Mouse (Mus musculus) megakaryocyte, adult 5-6 weeks (primary cell): ENCODE results near the gene Sar1a. TPM values are rescaled to one million over a fixed set of nuclear protein-coding genes. Genes with fewer than 3 reads are reported as not detected.

Experiments
- ATAC-seq: 2 replicates; pipeline ENCODE4 v1.8.0; 2016; ENCODE audit warnings: mild to moderate bottlenecking, inconsistent platforms; ENCODE audit not compliant: poor library complexity, severe bottlenecking
- total RNA-seq, 2 experiments: library from RNA; stranded (forward) in 1 of 2; stranded (reverse) in 1 of 2; fragments of 153-499, 151-499 nt in 1 of 2; fragments of 221-1000, 200-1000 nt in 1 of 2; gene quantifications; 2 replicates each; pipeline versions ENCODE4 v1.2.3 to v1.2.4; 2015 to 2017

Sar1a gene
- total RNA-seq, 2 experiments from 2014 or later: 71.2 to 86.9 TPM

DNA sequence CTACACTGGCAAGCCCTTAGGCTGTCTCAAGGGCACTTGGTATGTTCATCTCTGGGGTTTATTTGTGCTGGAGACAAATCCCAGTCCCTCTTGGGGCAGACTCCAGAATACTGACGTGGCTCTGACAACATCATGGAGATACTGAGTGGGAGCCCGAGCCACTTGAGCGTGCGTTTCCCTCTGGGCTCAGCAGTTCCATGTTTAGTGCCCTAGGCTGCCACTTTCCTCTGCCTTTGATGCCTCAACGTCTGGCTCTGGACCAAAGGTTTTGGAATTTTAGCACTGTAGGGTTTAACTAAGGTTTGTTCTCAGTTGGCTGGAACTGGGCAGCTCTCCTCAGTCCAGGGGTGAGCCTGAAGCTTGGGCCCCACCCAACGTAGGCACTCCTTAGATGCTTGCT, 43.2 kb downstream of the Sar1a start:
- no peak for ATAC-seq

- no peak for ATAC-seq
Measured at GRCm38 (mm10) chr10:61729181-61729580, 49.1 kb downstream of the Sar1a start.

GRCm38 (mm10) chr10:61730171-61730570, 50.1 kb downstream of the Sar1a start:
- no peak for ATAC-seq

DNA sequence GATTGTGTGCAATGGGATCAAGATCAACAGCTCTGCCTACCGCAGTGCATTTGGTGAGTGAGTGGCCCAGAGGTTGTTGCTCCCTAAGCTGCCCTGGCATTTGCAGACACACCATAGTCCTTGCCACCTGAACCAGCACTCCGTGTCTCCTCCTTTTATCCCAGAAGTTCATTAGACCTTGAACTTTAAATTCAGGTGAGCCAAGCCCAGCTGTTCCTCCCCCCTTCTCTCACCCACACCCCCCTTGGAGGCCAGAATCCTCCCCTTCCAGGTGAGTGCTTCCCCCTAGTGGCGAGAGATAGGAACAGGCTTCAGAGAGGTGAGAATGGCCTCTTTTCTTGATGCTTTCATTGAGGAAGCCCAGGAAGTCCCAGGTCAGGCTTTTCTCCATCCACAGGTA, 54.3 kb downstream of the Sar1a start:
- peak; percentile 84 for ATAC-seq

- ATAC-seq: no peak
Measured at GRCm38 (mm10) chr10:61736671-61737078, 56.6 kb downstream of the Sar1a start.

- no peak for ATAC-seq
Measured at GRCm38 (mm10) chr10:61737537-61737936, 57.4 kb downstream of the Sar1a start.

DNA sequence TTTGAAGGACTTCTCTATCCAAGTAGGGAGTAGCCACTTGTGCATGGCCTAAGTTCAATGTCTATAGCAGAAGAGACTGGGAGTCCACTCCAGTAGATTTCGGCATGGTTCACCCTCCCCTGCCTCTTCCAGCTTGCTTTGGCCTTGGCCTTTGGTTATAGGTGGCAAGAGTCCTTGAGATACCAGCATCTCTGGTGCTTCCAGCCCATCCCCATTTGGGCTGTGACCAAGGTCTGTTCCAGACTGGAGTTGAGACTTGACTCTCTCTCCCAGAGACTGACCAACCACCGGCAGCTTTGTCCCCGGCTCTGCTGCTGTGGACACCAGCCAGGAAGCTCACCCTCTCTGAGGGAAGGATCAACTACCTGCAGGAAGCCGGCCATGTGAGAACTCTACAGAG, 58.0 kb downstream of the Sar1a start:
- ATAC-seq: no peak

- no peak for ATAC-seq
Measured at GRCm38 (mm10) chr10:61741306-61741705, 61.2 kb downstream of the Sar1a start.

DNA sequence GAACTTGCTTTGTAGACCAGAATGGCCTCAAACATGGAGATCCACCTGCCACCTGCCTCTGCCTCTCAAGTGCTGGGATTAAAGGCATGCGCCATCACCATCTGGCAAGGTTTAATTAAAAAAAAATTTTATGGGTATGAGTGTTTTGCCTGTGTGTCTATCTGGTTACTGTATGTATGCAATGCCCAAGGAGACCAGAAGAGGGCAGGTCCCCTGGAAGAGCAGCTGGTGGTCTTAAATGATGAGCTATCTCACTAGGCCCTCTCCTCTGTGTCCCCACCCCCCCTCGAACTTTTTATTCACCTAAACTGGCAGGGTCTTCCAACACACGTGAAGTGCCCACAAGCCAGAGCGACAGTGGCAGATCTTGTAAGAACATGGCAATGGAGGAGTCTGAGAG, 61.8 kb downstream of the Sar1a start:
- ATAC-seq: no peak

GRCm38 (mm10) chr10:61742336-61742735, 62.2 kb downstream of the Sar1a start:
- no peak for ATAC-seq

Other genes with a start within 250 kb of the Sar1a start
- gene Eif4ebp2, start 227.6 kb upstream of the Sar1a start, total RNA-seq (2015): 159 and 179 TPM in 2 replicates
- 13.0 and 17.5 TPM in 2 replicates for gene Eif4ebp2, start 227.6 kb upstream of the Sar1a start, total RNA-seq (2017)
- 6.6 and 6.7 TPM in 2 replicates for gene Lrrc20, start 204.5 kb upstream of the Sar1a start, total RNA-seq (2015)
- 6.9 and 7.0 TPM in 2 replicates for gene Lrrc20, start 204.5 kb upstream of the Sar1a start, total RNA-seq (2017)
- gene Npffr1, start 84.8 kb upstream of the Sar1a start, total RNA-seq (2015): not detected in 2 replicates
- not detected in 2 replicates for gene Npffr1, start 84.8 kb upstream of the Sar1a start, total RNA-seq (2017)
- 14.1 and 27.8 TPM in 2 replicates for gene Ppa1, start 31.7 kb upstream of the Sar1a start, total RNA-seq (2015)
- gene Ppa1, start 31.7 kb upstream of the Sar1a start, total RNA-seq (2017): 30.9 and 31.3 TPM in 2 replicates
- 11.4 and 12.9 TPM in 2 replicates for gene Tysnd1, start 15.2 kb downstream of the Sar1a start, total RNA-seq (2015)
- 8.2 and 13.1 TPM in 2 replicates for gene Tysnd1, start 15.2 kb downstream of the Sar1a start, total RNA-seq (2017)
- 3.9 and 5.9 TPM in 2 replicates for gene Aifm2, start 35.0 kb downstream of the Sar1a start, total RNA-seq (2015)
- gene Aifm2, start 35.0 kb downstream of the Sar1a start, total RNA-seq (2017): 15.7 and 19.1 TPM in 2 replicates
- gene H2afy2, start 103.8 kb downstream of the Sar1a start, total RNA-seq (2015): 0.50 and 0.76 TPM in 2 replicates
- 0.73 and 1.2 TPM in 2 replicates for gene H2afy2, start 103.8 kb downstream of the Sar1a start, total RNA-seq (2017)